Mouse (Mus musculus): ENCODE measurements around the gene Tdp1. TPM values are rescaled to one million over a fixed set of nuclear protein-coding genes. Genes with fewer than 3 reads are reported as not detected.

Tdp1 gene
- polyA plus RNA-seq, 1 experiment from 2014 or later: 46.7 TPM

DNA sequence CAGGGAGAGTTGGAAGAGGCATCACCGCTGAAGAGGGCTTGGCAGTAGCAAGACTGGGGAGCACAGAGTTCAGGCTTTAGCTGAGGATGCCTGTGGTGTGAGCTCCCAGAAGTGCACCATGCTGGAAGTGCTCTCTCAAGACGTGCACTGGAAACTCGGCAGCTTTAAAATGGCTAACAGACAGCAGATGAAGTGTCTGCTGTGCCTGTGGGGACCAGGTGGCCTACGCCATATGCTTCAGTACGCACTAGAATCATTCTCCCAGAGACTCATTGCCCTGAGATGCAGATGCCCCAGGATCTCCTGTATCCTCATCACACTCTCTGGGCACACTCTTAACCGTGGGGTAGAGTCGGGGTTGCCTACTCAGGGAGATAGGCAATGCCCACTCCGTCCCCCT, 51.1 kb downstream of the Tdp1 start:
- ATAC-seq: no peak
- Histone ChIP-seq H3K4me2 (ENCODE audit: low read length) (no peak overlapping the region), H3K9me3 (ENCODE audit: control insufficient read depth, low read length) (no peaks in the 10 kb centered on the region), H3K9ac (ENCODE audit: low read depth, low read length) (no peak overlapping the region), H3K36me3 (ENCODE audit: control insufficient read depth, insufficient read depth, low read length) (peaks cover 6% of the 10 kb centered on the region; the same call in 1 of the 2 replicates), H3K27me3 (replicated peaks; ENCODE audit: control insufficient read depth, insufficient read depth, low read length) (no peaks in the 10 kb centered on the region), H3K4me3 (ENCODE audit: low read length) (no peak overlapping the region), H3K4me1 (ENCODE audit: control insufficient read depth, insufficient read depth, low read depth, low read length) (no peaks in the 10 kb centered on the region), H3K27ac (ENCODE audit: low read depth, low read length) (no peak overlapping the region)
- WGBS: 82% methylated on average over 8 of the region's 8 CpGs

DNA sequence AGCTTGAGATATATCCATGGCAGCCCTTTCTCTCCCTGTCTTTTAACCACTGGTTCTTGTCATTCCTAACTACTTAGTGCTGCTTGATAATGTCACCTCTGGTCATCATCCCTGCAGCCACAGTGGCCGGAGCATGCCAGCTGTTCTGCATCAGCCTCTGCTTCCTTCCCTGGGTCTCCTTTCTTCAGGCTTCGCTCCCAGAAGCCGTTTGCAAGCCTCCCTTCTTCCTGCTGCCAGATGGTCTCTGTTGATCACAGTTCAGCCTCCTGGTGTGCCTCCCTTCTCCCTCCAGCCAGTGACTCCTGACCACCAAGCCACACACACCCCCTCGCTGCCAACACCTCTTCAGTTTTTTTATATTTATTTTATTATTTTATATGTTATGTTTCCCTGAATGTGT, 54.2 kb downstream of the Tdp1 start:
- ATAC-seq: no peak
- no peak overlapping the region for H3K27ac ChIP-seq (ENCODE audit: low read depth, low read length)
- WGBS: 71% methylated on average over 4 of the region's 4 CpGs

DNA sequence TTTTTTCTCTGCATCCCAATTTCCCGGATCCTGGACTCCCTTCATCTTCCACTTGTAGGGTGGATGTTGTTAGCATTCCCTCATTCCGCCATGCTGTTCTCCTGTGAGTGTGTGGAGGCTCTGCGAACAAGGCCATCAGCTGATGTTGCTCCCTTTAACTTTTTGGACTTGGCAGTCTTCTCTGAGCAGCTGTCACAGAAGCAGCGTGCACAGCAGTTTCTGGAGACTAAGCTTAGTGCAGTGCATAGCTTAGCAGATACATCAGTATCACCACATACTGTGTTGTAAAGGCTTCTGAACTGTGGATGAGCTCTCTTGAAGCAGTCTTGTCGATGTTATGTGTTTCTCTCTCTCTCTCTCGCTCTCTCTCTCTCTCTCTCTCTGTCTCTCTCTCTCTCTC, 54.9 kb downstream of the Tdp1 start:
- no peak overlapping the region for H3K4me3 ChIP-seq (ENCODE audit: low read length)
- WGBS: 84% methylated on average over 6 of the region's 6 CpGs
- H3K4me2 ChIP-seq (ENCODE audit: low read length): no peak overlapping the region
- H3K9me3 ChIP-seq (ENCODE audit: control insufficient read depth, low read length): no peaks in the 10 kb centered on the region
- no peak overlapping the region for H3K9ac ChIP-seq (ENCODE audit: low read depth, low read length)
- no peak for ATAC-seq
- no peaks in the 10 kb centered on the region for H3K27me3 ChIP-seq (replicated peaks; ENCODE audit: control insufficient read depth, insufficient read depth, low read length)
- peaks cover 6% of the 10 kb centered on the region; the same call in 1 of the 2 replicates for H3K36me3 ChIP-seq (ENCODE audit: control insufficient read depth, insufficient read depth, low read length)
- H3K4me1 ChIP-seq (ENCODE audit: control insufficient read depth, insufficient read depth, low read depth, low read length): no peaks in the 10 kb centered on the region
- no peak overlapping the region for H3K27ac ChIP-seq (ENCODE audit: low read depth, low read length)

More for the DNA sequence above, 54.2 kb downstream of the Tdp1 start:
- Histone ChIP-seq H3K4me1 (ENCODE audit: control insufficient read depth, insufficient read depth, low read depth, low read length) (no peaks in the 10 kb centered on the region), H3K36me3 (ENCODE audit: control insufficient read depth, insufficient read depth, low read length) (peaks cover 6% of the 10 kb centered on the region; the same call in 1 of the 2 replicates), H3K4me2 (ENCODE audit: low read length) (no peak overlapping the region), H3K4me3 (ENCODE audit: low read length) (no peak overlapping the region), H3K9ac (ENCODE audit: low read depth, low read length) (no peak overlapping the region), H3K9me3 (ENCODE audit: control insufficient read depth, low read length) (no peaks in the 10 kb centered on the region), H3K27me3 (replicated peaks; ENCODE audit: control insufficient read depth, insufficient read depth, low read length) (no peaks in the 10 kb centered on the region)

DNA sequence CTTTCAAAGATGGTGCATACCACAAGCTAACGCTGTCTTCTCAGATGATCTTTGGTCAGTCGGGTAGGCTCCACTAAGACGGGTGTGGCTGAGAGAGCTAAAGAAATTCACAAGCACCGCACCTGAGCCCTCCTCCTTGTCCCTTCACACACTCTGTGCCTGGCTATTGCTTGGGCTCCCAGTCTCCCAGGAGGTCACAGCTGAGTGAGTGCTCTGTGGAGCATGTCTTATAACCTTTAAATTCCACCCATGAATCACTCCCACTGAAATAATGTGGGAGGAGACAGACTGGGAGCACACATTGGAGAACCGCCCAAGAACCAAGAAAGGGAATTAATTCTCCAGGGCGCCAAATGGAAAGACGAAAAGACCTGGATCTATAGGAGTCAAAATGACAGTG, 56.4 kb downstream of the Tdp1 start:
- no peaks in the 10 kb centered on the region for H3K4me1 ChIP-seq (ENCODE audit: control insufficient read depth, insufficient read depth, low read depth, low read length)
- no peak overlapping the region for H3K4me3 ChIP-seq (ENCODE audit: low read length)
- no peaks in the 10 kb centered on the region for H3K9me3 ChIP-seq (ENCODE audit: control insufficient read depth, low read length)
- 77% methylated on average over 7 of the region's 7 CpGs for WGBS
- no peaks in the 10 kb centered on the region for H3K27me3 ChIP-seq (replicated peaks; ENCODE audit: control insufficient read depth, insufficient read depth, low read length)
- H3K36me3 ChIP-seq (ENCODE audit: control insufficient read depth, insufficient read depth, low read length): peaks cover 3% of the 10 kb centered on the region; the same call in 1 of the 2 replicates
- no peak overlapping the region for H3K4me2 ChIP-seq (ENCODE audit: low read length)
- H3K9ac ChIP-seq (ENCODE audit: low read depth, low read length): no peak overlapping the region
- ATAC-seq: no peak
- no peak overlapping the region for H3K27ac ChIP-seq (ENCODE audit: low read depth, low read length)

DNA sequence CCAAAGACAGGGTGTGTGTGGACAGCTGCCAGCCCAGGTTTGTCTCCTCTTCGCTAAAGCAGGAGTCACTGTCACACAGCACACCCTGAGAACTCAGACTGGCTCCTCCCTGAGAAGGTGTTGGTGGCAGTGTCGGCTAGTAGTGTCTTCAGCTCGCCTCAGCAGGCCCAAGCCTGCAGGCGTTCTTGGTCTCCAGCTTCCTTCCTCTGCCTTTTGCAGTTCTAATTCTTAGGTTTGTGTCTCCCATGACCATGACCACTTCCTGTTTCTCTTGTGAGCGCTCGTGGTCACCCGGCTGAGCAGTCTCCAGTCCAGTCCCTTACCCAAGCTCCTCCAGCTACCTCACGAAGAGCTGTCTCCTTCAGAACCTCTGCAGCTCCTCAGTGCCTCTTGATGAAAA, 58.1 kb downstream of the Tdp1 start:
- no peak overlapping the region for H3K27ac ChIP-seq (ENCODE audit: low read depth, low read length)
- no peaks in the 10 kb centered on the region for H3K9me3 ChIP-seq (ENCODE audit: control insufficient read depth, low read length)
- no peak overlapping the region for H3K4me2 ChIP-seq (ENCODE audit: low read length)
- H3K27me3 ChIP-seq (replicated peaks; ENCODE audit: control insufficient read depth, insufficient read depth, low read length): no peaks in the 10 kb centered on the region
- WGBS: 85% methylated on average over 8 of the region's 8 CpGs
- no peaks in the 10 kb centered on the region for H3K4me1 ChIP-seq (ENCODE audit: control insufficient read depth, insufficient read depth, low read depth, low read length)
- ATAC-seq: no peak
- peaks cover 4% of the 10 kb centered on the region for H3K36me3 ChIP-seq (ENCODE audit: control insufficient read depth, insufficient read depth, low read length)
- H3K9ac ChIP-seq (ENCODE audit: low read depth, low read length): no peak overlapping the region
- no peak overlapping the region for H3K4me3 ChIP-seq (ENCODE audit: low read length)

DNA sequence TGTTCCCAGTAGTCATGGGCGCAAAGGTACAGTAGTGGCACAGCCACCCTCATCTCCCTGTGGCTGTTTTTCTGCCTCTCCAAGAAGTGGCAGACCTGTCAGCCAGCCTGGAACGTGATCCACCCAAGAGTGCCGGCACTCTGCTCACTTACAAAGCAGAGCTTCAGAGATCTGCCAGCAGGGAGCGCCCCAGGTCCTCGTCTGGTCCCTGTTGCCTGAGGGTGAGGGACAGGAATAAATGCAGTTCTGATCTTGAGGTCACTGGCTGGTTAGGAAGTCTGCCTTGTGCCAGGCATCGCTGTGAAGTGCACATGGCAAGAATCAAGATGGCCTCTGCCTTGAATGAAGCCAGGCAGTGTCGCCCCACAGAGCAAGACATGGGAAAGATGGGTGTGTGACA, 68.6 kb downstream of the Tdp1 start:
- Histone ChIP-seq H3K9ac (ENCODE audit: low read depth, low read length) (no peak overlapping the region), H3K4me3 (ENCODE audit: low read length) (no peak overlapping the region), H3K4me2 (ENCODE audit: low read length) (no peak overlapping the region), H3K27ac (ENCODE audit: low read depth, low read length) (no peak overlapping the region), H3K9me3 (ENCODE audit: control insufficient read depth, low read length) (no peaks in the 10 kb centered on the region), H3K4me1 (ENCODE audit: control insufficient read depth, insufficient read depth, low read depth, low read length) (no peaks in the 10 kb centered on the region), H3K27me3 (replicated peaks; ENCODE audit: control insufficient read depth, insufficient read depth, low read length) (no peaks in the 10 kb centered on the region), H3K36me3 (ENCODE audit: control insufficient read depth, insufficient read depth, low read length) (no peaks in the 10 kb centered on the region)
- peak; percentile 40; the same call in 1 of the 2 replicates for ATAC-seq
- WGBS: 55% methylated on average over 7 of the region's 7 CpGs

DNA sequence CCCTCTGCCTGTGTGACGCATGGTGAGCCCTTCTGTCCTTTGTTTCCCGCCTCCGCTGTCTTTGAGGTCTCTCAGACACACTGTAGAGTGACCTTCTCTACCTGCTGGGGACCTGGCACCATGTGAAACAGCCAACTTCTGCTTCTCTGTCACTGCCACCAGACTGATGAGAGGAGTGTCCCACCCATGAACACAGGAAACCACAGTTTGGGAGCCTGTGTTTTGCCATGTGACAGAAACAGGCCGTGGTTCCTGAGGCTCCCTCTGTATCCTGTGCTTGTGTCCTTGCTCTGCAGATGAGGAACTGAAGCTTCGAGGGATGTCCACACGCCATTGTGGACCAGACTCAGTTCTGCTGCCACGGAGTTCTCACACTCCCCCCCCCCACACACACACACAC, 72.1 kb downstream of the Tdp1 start:
- ATAC-seq: no peak
- no peak overlapping the region for H3K9ac ChIP-seq (ENCODE audit: low read depth, low read length)
- H3K9me3 ChIP-seq (ENCODE audit: control insufficient read depth, low read length): no peaks in the 10 kb centered on the region
- no peak overlapping the region for H3K4me3 ChIP-seq (ENCODE audit: low read length)
- WGBS: 85% methylated on average over 7 of the region's 7 CpGs
- peaks cover 6% of the 10 kb centered on the region for H3K4me1 ChIP-seq (ENCODE audit: control insufficient read depth, insufficient read depth, low read depth, low read length)
- no peak overlapping the region for H3K4me2 ChIP-seq (ENCODE audit: low read length)
- H3K36me3 ChIP-seq (ENCODE audit: control insufficient read depth, insufficient read depth, low read length): no peaks in the 10 kb centered on the region
- no peak overlapping the region for H3K27ac ChIP-seq (ENCODE audit: low read depth, low read length)
- H3K27me3 ChIP-seq (replicated peaks; ENCODE audit: control insufficient read depth, insufficient read depth, low read length): no peaks in the 10 kb centered on the region

DNA sequence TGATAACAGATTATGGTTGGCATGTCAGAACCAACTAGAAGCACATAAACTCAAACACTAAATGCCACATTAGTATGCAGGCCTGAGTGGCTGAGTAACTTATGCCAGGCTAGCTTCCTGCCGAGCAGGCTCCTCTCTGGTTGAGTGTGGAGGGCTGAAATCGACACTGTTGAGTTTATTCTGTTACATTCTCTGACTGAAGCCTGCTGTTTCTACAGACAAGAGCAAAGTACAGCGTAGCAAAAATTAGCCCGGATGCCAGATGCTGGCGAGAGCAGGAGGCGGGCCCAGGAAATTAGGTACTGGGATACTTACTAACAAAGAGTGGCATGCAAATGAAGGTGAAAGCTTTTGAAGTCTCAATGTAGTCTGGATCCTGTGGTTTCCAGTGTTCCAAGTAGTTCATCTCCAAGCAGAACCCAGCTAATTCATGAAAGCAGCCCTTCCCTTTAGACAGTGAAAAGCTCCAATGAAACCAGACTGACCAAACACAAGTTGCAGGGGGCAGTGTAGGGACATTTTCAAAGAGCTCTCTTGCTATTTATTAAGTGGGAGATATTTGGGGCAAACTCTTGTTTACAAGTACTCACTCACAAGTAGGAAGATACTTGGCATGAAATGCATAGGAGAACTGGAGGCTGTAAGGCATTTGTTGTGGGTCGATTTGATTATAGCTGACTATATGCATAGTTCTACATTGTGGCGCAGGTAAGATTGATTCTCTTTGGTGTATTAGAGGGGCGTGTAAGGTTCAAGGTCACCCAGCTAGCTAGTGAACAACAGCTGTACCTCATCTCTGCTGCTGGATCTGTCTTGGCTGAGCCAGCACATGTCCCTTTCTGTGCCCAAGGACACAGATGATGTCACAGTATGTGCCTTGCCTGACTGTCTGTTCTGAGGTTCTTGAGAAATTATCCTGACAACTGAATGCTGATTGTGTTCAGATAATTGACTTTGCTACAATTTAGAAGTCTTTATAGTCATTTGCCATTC, 74.0 kb downstream of the Tdp1 start:
- 46% methylated on average over 9 of the region's 9 CpGs for WGBS
- peak; percentile 52; the same call in 1 of the 2 replicates for ATAC-seq
- Histone ChIP-seq H3K27ac (ENCODE audit: low read depth, low read length) (no peak overlapping the region), H3K4me3 (ENCODE audit: low read length) (no peak overlapping the region), H3K36me3 (ENCODE audit: control insufficient read depth, insufficient read depth, low read length) (no peaks in the 10 kb centered on the region), H3K9ac (ENCODE audit: low read depth, low read length) (no peak overlapping the region), H3K4me1 (ENCODE audit: control insufficient read depth, insufficient read depth, low read depth, low read length) (peaks cover 6% of the 10 kb centered on the region), H3K27me3 (replicated peaks; ENCODE audit: control insufficient read depth, insufficient read depth, low read length) (no peaks in the 10 kb centered on the region), H3K4me2 (ENCODE audit: low read length) (no peak overlapping the region), H3K9me3 (ENCODE audit: control insufficient read depth, low read length) (no peaks in the 10 kb centered on the region)

DNA sequence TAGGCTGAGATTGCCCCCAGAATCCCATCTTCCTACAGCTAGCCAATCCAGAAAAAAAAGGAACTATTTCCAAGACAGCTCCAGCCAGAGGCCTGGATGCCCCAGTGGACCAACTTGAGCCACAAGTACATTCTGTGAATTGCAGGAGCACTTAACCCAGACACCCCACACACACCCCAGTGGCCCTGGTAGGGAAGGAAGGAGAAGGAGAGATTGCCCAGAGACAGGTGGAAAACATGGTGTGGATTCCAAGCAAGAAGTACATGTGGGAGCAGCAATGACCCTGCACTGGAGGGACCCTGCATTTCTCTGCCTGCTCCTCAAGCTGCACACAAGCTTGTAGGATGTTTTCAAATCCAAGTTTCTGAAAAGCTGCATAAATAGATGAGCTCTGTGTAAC, 75.0 kb downstream of the Tdp1 start:
- peaks cover 3% of the 10 kb centered on the region for H3K27me3 ChIP-seq (replicated peaks; ENCODE audit: control insufficient read depth, insufficient read depth, low read length)

More for the DNA sequence above, 75.0 kb downstream of the Tdp1 start:
- no peaks in the 10 kb centered on the region for H3K9me3 ChIP-seq (ENCODE audit: control insufficient read depth, low read length)
- no peak overlapping the region for H3K27ac ChIP-seq (ENCODE audit: low read depth, low read length)
- peaks cover 6% of the 10 kb centered on the region for H3K4me1 ChIP-seq (ENCODE audit: control insufficient read depth, insufficient read depth, low read depth, low read length)
- ATAC-seq: no peak
- no peak overlapping the region for H3K4me2 ChIP-seq (ENCODE audit: low read length)
- no peaks in the 10 kb centered on the region for H3K36me3 ChIP-seq (ENCODE audit: control insufficient read depth, insufficient read depth, low read length)
- H3K9ac ChIP-seq (ENCODE audit: low read depth, low read length): no peak overlapping the region
- H3K4me3 ChIP-seq (ENCODE audit: low read length): no peak overlapping the region

Measured in hindbrain, embryonic 16.5 days (tissue).